Mouse (Mus musculus) bone marrow, adult 2 months (tissue): Measurements from ENCODE around the gene Gins1.

Experiments used
- CTCF ChIP-seq: fragments of 200-500 bp; IDR thresholded peaks from 2 replicates; pipeline ENCODE4 v1.5.1; 2011; ENCODE audit warnings: low read length, control low read depth; ENCODE audit not compliant: control insufficient read depth, insufficient read depth
- POLR2A ChIP-seq: fragments of 200-500 bp; IDR thresholded peaks from 2 replicates; pipeline ENCODE4 v1.6.1; 2011; ENCODE audit warnings: low read depth, mild to moderate bottlenecking, control low read depth, low read length, borderline replicate concordance; ENCODE audit not compliant: control insufficient read depth

DNA sequence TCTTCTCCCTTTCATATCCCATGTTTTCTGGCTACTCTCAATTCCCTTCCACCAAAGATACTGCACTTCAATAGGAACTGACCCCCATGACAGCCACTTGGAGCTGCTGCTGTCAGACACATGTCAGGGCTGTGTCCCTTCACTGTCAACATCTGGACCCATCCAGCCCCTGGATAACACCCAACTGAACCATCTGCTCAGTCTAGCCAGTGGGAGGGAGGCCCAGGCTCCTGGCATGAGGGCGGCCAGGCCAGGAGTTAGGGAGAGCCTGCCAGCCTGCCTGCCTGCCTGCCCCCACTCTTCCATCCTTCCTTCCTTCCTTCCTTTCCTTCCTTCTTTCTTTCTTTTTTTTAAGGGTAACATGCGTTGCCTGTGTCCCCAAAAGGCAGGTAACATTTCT, 46.0 kb downstream of the Gins1 start:
- TF ChIP-seq POLR2A (no peak), CTCF (no peak)
